Mouse (Mus musculus): Measurements from ENCODE around the gene Irf6. TPM values are rescaled to one million over a fixed set of nuclear protein-coding genes. Genes with fewer than 3 reads are reported as not detected.

Gene Irf6
- total RNA-seq (2021) = under 1 TPM; 0.49 to 0.66 TPM
- long read RNA-seq, experiment 1 = 0 reads
- long read RNA-seq, experiment 2 = 0 reads

DNA sequence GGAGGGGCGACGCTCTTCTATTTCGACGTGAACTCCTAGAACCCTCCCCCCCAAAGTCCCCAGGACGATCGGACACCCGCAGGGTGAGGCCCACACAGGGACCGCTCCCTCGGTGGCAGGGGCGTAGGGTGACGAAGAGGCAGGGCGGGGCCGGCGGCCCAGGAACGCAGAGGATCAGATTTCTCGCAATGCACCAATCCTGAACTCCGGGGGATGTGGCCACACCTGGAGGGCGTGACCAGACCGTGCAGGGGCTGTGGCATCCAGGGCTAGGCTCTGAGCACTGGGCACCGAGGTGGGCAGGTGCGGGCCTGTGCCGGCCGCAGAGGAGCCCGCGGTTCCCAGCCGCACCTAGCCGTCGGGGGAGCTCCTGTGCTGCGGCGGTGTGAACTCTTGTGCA is at the start of gene Irf6:
TSS of gene Irf6 (plus strand) at position 240 of the 400 bp plus-strand sequence.
- H3K4me3 ChIP-seq = no peak within 1 kb of the TSS
- TF ChIP-seq CTCF (conservative IDR thresholded peaks at IDR 0.05) = no peak
- no peak for DNase-seq (ENCODE audit: low spot score in 2 of 2)
- no peak within 1 kb of the TSS for H3K27ac ChIP-seq

DNA sequence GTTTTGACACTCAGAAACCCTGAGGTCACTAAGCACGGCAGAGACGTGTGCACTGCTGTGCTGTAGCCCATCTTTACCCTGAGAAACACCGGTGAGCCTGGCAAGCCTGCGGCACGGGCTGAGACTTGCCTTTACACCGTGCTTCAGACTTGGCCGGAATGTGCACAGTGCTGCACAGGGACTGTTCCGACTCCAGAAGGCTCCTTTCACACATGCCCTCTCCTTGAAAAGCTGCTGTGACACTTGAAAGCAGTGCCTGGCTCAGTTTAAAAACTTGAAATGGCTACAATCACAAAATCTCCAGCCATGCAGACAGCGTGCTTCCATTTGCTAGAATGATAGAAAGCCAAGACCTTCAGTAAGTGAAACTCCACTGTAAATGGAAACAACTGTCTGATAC is 40.8 kb upstream of the Irf6 start:
- no peak for DNase-seq (ENCODE audit: low spot score in 2 of 2)
- H3K27ac ChIP-seq = no peak overlapping the region
- no peak for TF ChIP-seq CTCF (conservative IDR thresholded peaks at IDR 0.05)
- H3K4me3 ChIP-seq = no peak overlapping the region

DNA sequence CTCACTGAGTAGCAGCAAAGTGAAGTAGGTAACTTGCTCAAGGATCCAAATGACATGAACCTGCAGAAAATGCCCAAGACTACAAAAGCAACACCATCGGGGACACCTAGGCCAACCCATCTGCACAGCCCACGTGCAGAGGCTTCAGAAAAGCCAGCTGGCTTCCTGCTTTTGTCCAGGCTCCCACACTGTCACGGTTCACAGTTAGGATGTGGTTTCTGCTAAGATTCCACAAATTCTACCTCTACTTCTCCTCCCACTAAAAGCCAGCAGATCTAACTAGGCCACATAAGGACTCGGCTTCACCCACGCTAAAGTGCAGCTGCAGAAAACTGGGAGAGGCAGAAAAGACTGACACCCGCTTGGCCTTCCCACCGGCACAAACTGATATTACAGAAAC is 30.1 kb upstream of the Irf6 start:
- Histone ChIP-seq H3K27ac (no peak overlapping the region), H3K4me3 (no peak overlapping the region)
- no peak for TF ChIP-seq CTCF (conservative IDR thresholded peaks at IDR 0.05)
- DNase-seq (ENCODE audit: low spot score in 2 of 2) = no peak

DNA sequence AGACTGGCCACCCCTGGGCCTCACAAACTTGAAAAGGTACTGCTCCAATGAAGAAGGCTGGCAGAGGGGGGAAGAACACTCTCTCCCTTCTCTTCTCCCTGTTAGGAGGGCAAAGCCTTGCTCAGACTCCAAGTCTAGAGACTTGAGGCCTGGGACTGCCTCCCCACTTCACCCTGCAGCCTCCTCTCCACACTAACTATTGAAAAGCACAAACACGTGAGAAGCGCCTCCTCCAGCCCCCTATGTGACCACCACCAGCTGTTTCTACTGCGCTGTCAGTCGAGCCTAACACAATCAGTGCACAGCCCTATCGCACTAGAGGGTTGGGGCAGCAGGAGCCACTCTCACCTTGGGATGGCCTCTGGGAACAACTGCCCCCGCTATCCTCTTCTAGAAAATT is 29.6 kb upstream of the Irf6 start:
- H3K27ac ChIP-seq = no peak overlapping the region
- no peak for DNase-seq (ENCODE audit: low spot score in 2 of 2)
- H3K4me3 ChIP-seq = no peak overlapping the region
- TF ChIP-seq CTCF (conservative IDR thresholded peaks at IDR 0.05) = no peak

DNA sequence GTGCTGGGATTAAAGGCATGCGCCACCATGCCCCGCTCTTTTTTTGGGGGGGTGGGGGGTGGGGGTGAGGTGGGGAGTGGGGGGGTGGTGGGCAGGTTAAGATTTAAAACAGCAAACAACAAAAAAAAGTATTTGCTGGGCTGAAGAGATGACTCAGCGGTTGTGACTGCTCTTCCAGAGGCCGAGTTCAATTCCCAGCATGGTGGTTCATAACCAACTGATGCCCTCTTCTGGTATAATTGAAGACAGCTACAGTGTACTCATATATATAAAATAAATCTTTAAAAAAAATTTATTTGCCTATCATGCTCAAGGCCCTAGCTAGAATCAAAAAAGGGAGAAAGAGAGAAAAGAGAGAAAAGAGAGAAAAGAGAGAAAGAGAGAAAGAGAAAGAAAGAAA is 27.1 kb upstream of the Irf6 start:
- no peak for DNase-seq (ENCODE audit: low spot score in 2 of 2)
- TF ChIP-seq CTCF (conservative IDR thresholded peaks at IDR 0.05) = peak; percentile 73

DNA sequence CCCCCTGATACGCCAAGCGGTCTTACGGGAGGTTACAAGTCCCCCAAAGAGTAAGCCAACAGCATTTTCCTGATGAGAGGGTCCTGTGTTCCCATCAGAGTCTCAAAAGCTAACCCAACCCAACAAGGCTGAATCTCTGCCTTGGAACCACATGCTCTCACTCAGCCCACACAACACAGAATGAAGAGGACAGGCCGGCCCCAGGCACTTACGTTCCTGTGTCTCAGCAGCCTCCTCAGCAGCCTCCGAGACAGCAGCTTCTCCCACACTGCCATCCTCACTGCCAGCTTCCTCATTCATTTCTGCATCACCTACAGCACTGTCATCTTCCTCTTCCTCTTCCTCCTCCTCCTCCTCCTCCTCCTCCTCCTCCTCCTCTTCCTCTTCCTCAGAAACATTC is 24.9 kb upstream of the Irf6 start:
- TF ChIP-seq CTCF (conservative IDR thresholded peaks at IDR 0.05) = no peak
- DNase-seq (ENCODE audit: low spot score in 2 of 2) = no peak
- H3K27ac ChIP-seq = no peak overlapping the region
- no peak overlapping the region for H3K4me3 ChIP-seq

More for the DNA sequence above, 27.1 kb upstream of the Irf6 start:
- Histone ChIP-seq H3K27ac (no peak overlapping the region), H3K4me3 (no peak overlapping the region)

DNA sequence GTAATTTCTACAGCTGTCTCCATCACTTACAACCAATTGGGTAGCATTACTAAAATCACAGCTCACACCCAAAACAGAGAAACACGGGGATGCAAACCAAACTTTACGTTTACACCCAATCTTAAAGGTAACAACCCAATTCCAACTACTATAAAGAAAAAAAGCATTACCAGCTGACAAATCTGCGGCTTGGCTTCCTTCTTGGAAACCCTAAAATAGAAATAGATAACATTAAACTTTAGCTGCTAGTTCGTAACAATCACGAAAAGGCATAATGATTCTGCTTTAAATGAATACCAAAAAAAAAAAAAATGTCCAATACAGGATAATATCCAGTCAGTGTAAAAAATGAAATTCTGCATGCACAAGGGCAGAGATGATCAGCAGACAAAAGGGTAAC is 23.6 kb upstream of the Irf6 start:
- peak overlapping the region; percentile 84 for H3K27ac ChIP-seq
- DNase-seq (ENCODE audit: low spot score in 2 of 2) = no peak

DNA sequence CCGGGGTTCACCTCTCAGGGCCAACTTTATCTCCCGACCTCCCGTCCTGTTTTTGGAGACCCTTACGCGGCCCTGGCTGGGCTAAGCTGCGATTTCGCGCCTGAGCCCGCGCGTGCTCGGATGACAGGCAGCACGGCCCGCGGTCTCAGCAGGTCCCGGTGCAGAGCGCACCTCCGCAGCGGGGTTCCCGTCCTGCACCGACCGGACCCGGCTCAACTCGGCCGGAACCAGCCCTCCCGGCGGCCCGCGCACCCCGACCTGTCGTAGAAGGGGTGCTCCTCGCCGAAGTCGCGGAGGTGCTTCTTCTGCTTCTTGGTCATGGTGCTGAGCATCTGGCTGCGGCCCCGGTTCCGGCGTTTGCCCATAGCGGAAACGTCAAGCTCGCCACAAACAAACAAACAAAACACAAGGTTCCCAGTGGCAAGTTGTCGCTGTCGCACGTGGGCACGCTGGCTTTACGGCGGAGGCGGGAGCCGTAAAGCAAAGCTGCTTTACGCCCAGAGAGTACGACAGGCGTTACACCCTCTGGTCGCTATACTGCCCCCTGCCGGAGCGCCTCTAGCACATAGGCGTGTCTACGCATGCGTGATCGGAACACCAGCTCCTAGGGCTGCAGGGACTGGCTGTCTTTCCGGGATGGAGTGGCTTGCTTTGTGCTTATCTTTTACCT is 23.0 kb upstream of the Irf6 start, which contains the start of gene Diexf:
TSS of gene Diexf (minus strand) at position 487 of the 670 bp plus-strand sequence.
- H3K4me3 ChIP-seq = peak within 1 kb of the TSS; percentile 72
- peak within 1 kb of the TSS; percentile 84 for H3K27ac ChIP-seq
- peak; percentile 95 for TF ChIP-seq CTCF (conservative IDR thresholded peaks at IDR 0.05)
- peak; percentile 96 to 98 for DNase-seq (ENCODE audit: low spot score in 2 of 2)

More for the DNA sequence above, 23.6 kb upstream of the Irf6 start:
- no peak for TF ChIP-seq CTCF (conservative IDR thresholded peaks at IDR 0.05)
- H3K4me3 ChIP-seq = peak overlapping the region; percentile 72

DNA sequence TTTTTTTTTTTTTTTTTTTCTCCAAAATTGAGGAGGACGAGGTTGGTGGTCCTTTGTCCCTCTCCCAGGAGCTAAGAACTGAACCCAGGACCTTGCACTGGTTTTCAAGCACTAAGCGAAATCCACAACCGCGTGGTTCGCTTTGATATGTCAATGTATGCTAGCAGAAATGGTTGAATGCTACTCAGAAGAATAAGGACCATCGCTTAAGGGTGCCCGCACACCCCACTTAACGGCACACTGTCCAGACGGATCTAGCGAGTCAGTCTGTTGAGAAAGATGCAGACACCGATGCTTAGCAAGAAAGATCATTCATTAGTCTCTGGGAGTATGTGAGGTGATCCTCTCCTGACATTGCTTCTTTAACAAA is 22.5 kb upstream of the Irf6 start:
- peak overlapping the region; percentile 72 for H3K4me3 ChIP-seq
- TF ChIP-seq CTCF (conservative IDR thresholded peaks at IDR 0.05) = no peak; the same call in 1 of the 2 replicates
- H3K27ac ChIP-seq = peak overlapping the region; percentile 81
- DNase-seq (ENCODE audit: low spot score in 2 of 2) = no peak

DNA sequence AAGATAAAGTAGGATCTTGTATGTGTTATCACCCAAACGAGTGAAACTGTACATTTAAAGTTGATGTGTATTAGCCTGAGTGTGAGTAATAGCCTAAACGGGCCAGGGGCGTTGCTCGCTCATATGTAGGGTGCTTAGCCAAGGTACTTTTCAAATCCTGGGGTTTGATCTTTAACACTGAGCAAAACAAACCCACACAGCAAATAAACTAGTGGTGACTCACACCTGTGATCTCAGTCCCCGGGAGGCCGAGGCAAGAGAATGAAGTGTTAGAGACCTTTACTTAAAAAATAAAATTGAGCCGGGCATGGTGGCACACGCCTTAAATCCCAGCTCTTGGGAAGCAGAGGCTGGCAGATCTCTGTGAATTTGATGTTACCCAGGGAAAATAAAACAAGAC is 22.1 kb upstream of the Irf6 start:
- no peak for DNase-seq (ENCODE audit: low spot score in 2 of 2)
- Histone ChIP-seq H3K27ac (no peak overlapping the region), H3K4me3 (peak overlapping the region; percentile 72)
- no peak for TF ChIP-seq CTCF (conservative IDR thresholded peaks at IDR 0.05)

DNA sequence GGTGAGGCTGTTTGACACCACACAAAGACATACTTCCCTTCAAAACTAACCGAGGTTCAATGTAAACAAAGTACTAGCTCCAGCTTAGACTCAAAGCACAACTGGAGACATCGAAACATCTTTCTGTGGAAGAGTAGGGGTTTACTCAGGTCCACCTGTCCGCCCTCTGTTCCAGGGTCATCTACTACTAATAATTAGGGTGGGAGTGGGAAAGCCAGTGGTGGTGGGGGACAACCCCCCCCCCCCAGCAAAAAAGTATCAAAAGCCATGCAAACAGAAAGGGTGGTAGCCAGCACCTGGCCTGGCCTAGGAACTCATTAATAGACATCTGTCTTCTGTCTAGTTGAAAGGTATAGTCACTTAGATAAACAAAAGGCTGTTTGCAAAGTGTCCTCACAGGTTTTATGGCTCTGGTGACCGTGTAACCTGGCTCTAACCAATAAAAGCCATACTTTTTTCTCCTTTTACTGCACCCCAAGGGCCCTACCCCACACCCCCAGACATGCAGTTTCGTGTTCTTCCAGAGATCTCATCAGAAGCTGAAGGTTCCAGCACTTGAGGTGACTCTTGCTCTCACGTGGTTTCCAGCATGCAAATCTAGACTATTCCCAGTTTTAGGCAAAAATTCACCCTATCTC is 21.5 kb upstream of the Irf6 start:
- TF ChIP-seq CTCF (conservative IDR thresholded peaks at IDR 0.05) = no peak

DNA sequence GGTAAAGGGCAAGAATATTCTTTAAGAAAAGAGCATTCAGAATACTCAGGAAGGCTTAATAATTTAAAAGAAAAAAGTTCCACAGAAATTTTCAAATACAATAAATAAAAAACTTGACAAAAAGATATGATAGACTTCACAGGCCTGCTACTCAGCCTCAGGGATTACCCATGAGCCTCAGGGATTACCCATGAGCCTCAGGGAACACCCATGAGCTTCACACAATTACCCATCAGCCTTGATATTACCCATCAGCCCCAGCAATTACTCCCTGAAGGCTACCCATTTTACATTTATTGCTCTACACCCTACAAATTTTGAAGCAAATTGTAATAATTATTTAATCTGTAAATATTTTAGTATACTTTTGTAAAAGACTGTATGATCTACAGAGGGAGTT is 20.5 kb upstream of the Irf6 start:
- DNase-seq (ENCODE audit: low spot score in 2 of 2) = no peak
- Histone ChIP-seq H3K27ac (no peak overlapping the region), H3K4me3 (no peak overlapping the region)
- TF ChIP-seq CTCF (conservative IDR thresholded peaks at IDR 0.05) = no peak

More for the DNA sequence above, 21.5 kb upstream of the Irf6 start:
- no peak for DNase-seq (ENCODE audit: low spot score in 2 of 2)
- H3K27ac ChIP-seq = no peak overlapping the region
- H3K4me3 ChIP-seq = no peak overlapping the region

DNA sequence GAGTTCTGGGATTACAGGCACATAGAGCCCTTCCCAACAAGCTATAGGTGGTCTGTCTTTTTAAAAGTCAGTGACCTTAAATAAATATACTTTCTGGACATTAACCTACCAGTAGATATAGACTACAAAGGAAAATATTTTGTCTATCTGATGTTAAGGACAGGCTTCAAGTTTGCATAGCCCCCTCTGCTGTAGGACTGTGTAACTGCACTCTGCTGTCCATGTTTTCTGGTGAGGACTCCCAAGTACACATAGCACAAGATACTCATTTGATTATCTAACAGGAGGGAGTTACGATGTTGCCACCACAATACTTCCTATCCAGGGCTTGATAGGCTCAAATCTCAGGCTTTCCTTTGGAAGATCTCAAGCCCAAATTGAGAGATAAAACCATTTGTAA is 19.2 kb upstream of the Irf6 start:
- peak; percentile 47 for TF ChIP-seq CTCF (conservative IDR thresholded peaks at IDR 0.05)
- DNase-seq (ENCODE audit: low spot score in 2 of 2) = no peak
- H3K4me3 ChIP-seq = no peak overlapping the region
- H3K27ac ChIP-seq = no peak overlapping the region

DNA sequence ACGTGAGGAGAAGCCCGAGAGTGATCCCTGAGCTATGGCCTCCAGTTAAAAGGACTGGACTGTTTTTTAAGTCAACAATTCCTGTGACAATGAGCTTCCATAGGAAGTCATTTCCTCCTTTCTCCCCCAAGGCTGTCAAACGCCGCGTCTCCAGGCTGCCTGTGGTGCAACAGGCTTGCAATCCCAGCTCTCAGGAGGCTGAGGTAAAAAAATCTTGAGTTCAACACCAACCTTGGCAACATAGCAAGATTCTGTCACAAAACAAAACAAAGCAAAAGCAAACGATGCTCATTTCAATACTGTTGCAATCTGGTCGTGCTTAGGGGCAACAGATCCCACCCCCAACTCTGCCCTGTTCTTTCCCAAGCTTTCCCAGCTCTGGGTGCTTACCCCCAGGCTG is 14.8 kb upstream of the Irf6 start:
- Histone ChIP-seq H3K27ac (no peak overlapping the region), H3K4me3 (no peak overlapping the region)
- no peak for DNase-seq (ENCODE audit: low spot score in 2 of 2)
- no peak for TF ChIP-seq CTCF (conservative IDR thresholded peaks at IDR 0.05)

Measured in layer of hippocampus, adult 2 months (tissue).